Mouse (Mus musculus): ENCODE measurements at regions not wholly inside any gene's neighbourhood (a gene's known extent, or its start where the extent isn't known, plus 50 kb on each side); places are given as distances from the start of the nearest gene placed in this dataset.

- intact Hi-C loops (cut with DNase I) = no loop called here
Observed at GRCm38 (mm10) chr10:108034068-108034467, 122.1 kb upstream of the Otogl start.

GRCm38 (mm10) chr10:108033317-108033795 is 121.4 kb upstream of the Otogl start:
- intact Hi-C loops (cut with DNase I) = no loop called here
- no peak for DNase-seq

More at GRCm38 (mm10) chr10:108034068-108034467, 122.1 kb upstream of the Otogl start:
- no peak for DNase-seq

DNA sequence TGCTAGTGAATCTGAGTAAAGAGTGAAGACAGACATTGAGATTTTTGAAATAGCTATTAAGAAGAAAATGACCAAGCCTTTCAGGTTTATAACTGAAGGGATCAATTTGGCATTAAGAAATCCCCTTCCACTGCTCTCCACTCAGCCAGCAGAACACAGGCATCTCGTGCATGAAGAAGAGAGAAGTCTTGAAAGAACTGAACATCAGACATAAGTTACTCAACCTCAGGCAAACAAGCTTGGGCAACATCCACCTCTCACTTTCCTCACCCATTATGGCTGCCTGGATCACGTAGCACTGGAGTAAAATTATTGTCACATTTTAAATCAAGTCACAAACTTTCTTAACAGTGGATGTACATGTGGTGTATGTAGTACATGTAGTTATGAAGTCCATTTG is 115.6 kb upstream of the Otogl start:
- intact Hi-C loops (cut with DNase I) = no loop called here

DNA sequence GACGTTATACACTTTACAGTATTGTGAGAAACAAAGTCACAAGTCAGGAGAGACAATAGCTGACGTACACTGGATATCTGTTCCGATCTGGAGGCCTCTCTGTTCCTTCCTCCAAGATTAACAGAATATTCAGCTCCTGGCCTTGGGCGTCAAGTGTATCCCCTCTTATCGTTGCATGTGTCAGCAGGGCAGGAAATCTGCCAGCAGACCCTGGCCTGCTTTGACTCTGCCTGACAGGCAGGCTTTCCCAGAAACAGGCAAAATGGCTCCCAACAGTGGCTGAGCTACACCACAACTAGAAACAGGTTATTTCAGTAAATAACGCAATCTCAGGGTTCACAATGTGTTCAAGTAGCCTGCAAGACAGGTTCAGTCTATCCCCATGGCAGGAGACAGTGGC is 112.3 kb upstream of the Otogl start:
- DNase-seq = no peak
- intact Hi-C loops (cut with DNase I) = no loop called here

More for the DNA sequence above, 115.6 kb upstream of the Otogl start:
- DNase-seq = no peak

DNA sequence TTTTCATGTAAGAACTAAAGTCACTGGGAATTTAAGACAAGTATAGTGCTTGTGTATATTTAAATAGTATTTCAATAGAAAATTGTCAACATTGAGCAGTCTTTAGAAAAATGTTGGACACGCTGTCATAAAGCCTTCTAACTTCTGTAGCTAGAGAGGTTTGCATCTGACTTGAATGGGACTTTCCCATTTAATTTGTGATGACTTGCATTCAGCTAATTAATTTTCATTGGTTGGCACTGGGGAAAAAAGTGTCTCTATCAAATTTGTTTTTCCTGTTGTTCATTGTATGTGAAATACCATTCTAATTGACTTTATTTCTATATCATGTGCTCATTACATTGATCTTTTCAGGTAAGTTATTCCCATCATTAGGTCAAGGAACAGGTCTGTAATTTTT is 104.6 kb upstream of the Otogl start:
- no peak for DNase-seq
- intact Hi-C loops (cut with DNase I) = no loop called here

- DNase-seq = no peak
- intact Hi-C loops (cut with DNase I) = no loop called here
Observed at GRCm38 (mm10) chr10:107994836-107995585, 83.1 kb upstream of the Otogl start.

DNA sequence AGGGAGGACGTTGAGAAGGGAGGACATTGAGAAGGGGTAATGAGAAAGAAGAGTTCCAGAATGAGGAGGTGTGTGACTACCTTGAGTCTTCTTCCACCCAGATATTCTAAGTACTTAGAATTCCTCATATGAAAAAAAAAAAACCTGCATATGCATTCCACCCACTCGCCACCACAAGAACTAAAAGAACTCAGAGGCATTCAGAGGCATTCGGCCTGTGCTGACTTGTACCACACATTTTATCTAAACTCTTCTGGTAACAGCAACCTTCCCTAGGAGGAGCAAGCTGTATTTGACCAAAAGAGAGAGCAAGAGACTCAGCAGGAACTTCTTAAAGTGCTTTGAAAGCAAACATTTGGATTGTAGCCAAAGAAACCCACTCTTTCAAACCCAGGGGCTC is 80.7 kb upstream of the Otogl start:
- intact Hi-C loops (cut with DNase I) = no loop called here
- DNase-seq = no peak

DNA sequence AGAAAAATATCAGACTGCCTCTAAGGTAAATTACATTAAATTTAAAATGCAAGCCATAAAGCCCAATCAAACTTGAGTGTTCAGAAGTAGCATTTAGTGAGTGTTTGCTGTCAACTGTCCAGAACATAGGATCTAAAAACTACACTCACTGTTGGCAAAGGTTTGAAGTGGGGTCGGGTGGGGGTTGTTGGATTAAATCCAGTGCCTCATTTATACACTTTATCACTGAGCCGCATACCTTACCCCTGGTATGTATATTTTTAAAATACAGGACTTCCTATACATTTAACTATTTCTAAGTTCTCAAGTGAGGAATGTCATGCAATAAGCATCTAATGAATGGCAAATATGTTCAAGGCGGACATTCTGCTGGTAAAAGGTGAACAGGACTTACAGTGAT is 78.6 kb upstream of the Otogl start:
- no peak for DNase-seq
- intact Hi-C loops (cut with DNase I) = no loop called here

- intact Hi-C loops (cut with DNase I) = no loop called here
- DNase-seq = no peak
Observed at GRCm38 (mm10) chr10:107989913-107990312, 78.0 kb upstream of the Otogl start.

DNA sequence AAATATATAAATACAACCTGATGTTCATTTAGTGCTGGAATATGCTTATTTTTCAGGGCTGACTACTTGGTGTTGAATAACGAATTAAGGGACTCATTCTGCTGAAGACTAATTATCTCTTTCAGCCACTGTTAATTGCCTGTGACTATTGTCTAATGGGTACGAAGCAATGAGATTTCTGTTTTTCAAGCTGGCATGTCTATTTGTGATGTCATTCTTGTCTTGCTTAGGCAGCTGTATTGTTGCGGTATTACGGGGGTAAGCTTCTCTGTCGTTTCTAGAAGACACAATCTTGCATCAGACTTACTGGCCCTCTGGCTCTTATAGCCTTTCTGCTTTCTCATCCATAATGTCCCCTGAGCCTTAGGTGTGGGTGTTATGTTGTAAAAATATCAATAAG is 70.7 kb upstream of the Otogl start:
- intact Hi-C loops (cut with DNase I) = no loop called here
- no peak for DNase-seq

DNA sequence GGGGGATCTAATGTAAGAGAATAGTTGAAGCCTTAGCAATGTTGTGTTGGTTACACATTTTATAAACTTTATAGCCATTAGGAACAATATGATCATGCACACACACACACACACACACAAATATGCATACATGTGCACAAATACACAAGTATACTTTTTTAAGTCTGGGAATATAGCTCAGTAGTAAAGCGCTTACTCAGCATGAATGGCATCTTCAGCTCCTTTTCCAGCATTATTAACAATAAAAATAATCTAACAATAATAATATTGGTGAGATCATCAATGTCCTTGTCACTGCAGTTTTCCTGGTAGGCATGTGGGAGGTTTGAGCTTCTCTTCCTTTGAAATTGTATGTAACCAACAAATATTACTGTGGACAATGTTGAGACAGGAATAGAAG is 70.1 kb upstream of the Otogl start:
- intact Hi-C loops (cut with DNase I) = no loop called here
- no peak for DNase-seq

DNA sequence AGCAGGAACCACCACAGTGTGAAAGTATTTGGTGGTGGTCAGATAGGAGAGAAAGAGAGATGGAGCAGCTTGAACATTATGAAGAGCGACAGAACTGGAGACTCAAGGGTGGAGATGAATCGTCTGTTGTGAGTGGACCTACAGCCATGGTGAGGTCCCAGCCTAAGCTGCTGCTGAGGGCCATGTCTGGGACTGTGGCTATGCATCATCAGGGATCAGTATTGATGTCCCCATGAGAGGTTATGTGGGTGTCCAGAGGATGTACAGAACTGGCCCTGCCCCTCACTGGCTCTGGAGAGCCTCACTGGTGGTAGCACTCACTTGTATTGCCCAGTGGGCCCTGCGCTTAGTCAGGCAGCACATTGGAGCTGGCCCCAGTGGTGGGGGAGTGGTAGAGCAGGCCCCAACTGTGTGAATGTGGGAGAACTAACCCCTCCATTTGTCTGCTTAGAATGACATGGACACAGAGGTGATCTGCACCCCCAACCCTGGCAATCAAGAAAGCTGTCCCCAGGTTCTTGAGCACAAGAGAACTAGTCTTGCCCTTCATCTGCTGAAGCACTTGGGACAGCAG is 64.5 kb upstream of the Otogl start:
- intact Hi-C loops (cut with DNase I) = no loop called here
- DNase-seq = no peak

GRCm38 (mm10) chr10:107971748-107972147 is 59.8 kb upstream of the Otogl start:
- intact Hi-C loops (cut with DNase I) = no loop called here
- no peak for DNase-seq

GRCm38 (mm10) chr10:107966996-107967395 is 55.1 kb upstream of the Otogl start:
- DNase-seq = no peak
- intact Hi-C loops (cut with DNase I) = no loop called here

DNA sequence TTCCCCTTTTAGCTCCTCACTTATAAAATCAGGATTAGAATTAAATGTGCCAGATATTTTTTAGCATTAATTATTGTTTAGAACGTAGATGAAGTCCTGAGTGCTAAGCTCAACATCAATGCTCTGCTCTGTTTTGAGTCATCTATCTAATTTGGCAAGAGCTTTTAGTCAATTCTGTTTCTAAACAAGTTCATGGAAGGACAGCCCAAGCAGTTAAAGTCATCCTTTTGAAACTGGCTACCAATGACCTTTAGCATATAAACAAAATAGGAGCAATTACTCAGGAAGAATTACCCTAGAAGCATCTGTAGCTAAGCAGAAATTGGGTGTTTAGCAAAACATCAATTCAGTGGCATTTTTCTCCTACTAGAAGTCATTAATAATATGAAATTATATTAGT is 52.1 kb upstream of the Otogl start:
- no peak for DNase-seq
- intact Hi-C loops (cut with DNase I) = no loop called here

- DNase-seq = no peak
- intact Hi-C loops (cut with DNase I) = no loop called here
Observed at GRCm38 (mm10) chr10:107962130-107962529, 50.2 kb upstream of the Otogl start.
